Mouse (Mus musculus) macrophage (primary cell): Measurements from ENCODE around the gene Hspa5. TPM values are rescaled to one million over a fixed set of nuclear protein-coding genes. Genes with fewer than 3 reads are reported as not detected.
"Not testable (repeated sequence)": the region's sequence is repeated elsewhere in the genome, so short reads cannot be mapped to it uniquely, and the experiment has no call there.

Experiments
- H3K27ac ChIP-seq: fragments of 350-480 bp; formaldehyde crosslinking; 2 replicates; pipeline ENCODE4 v1.9.0; 2021
- H3K36me3 ChIP-seq: fragments of 350-480 bp; formaldehyde crosslinking; 2 replicates; pipeline ENCODE4 v1.9.0; 2021; ENCODE audit errors: inconsistent target
- H3K4me3 ChIP-seq: fragments of 350-480 bp; formaldehyde crosslinking; 2 replicates; pipeline ENCODE4 v1.9.0; 2021; ENCODE audit errors: inconsistent target
- H3K79me2 ChIP-seq: fragments of 350-480 bp; formaldehyde crosslinking; 2 replicates; pipeline ENCODE4 v1.9.0; 2021; ENCODE audit errors: inconsistent target
- WGBS: methylation state at CpG from one replicate; pipeline ENCODE4 v1.1.7; 2026; ENCODE audit warnings: inconsistent platforms; ENCODE audit not compliant: missing documents; 5-methylcytosine and 5-hydroxymethylcytosine counted together
- polyA plus RNA-seq: library from polyadenylated mRNA; stranded (reverse); fragments of 250-400 nt; gene quantifications from 3 replicates; pipeline ENCODE4 v1.2.4, GENCODE M21; 2018; ENCODE audit warnings: inconsistent platforms

Hspa5 gene
- polyA plus RNA-seq, 1 experiment from 2014 or later = 822 TPM

- no peak overlapping the region for H3K4me3 ChIP-seq
- H3K79me2 ChIP-seq = no peaks in the 10 kb centered on the region
- no peak overlapping the region for H3K27ac ChIP-seq
- peaks cover 14% of the 10 kb centered on the region; the same call in 1 of the 2 replicates for H3K36me3 ChIP-seq
- 89% methylated on average over 2 of the region's 2 CpGs for WGBS
Observed at GRCm38 (mm10) chr2:34784085-34784484, 12.3 kb downstream of the Hspa5 start.

GRCm38 (mm10) chr2:34790282-34790681 is 18.5 kb downstream of the Hspa5 start:
- peak overlapping the region; percentile 2; the same call in 1 of the 2 replicates for H3K4me3 ChIP-seq
- 24% methylated on average over 8 of the region's 8 CpGs for WGBS
- no peaks in the 10 kb centered on the region for H3K79me2 ChIP-seq
- peaks cover 12% of the 10 kb centered on the region; the same call in 1 of the 2 replicates for H3K36me3 ChIP-seq
- no peak overlapping the region for H3K27ac ChIP-seq

DNA sequence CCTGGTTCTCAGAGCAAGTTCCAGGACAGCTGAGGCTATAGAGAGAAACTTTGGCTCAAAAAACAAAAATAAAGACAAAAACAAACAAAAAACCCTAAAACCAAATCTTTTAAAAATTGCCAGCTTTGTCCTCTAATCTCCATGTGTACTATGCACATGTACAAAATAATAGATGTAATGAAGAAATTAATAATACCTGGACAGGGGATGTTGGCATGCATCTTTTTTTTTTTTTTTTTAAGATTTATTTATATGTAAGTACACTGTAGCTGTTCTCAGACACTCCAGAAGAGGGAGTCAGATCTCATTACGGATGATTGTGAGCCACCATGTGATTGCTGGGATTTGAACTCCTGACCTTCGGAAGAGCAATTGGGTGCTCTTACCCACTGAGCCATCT is 20.8 kb downstream of the Hspa5 start:
- 100% methylated on average over 2 of the region's 2 CpGs for WGBS
- peaks cover 12% of the 10 kb centered on the region; the same call in 1 of the 2 replicates for H3K36me3 ChIP-seq
- not testable (repeated sequence) for H3K79me2 ChIP-seq, H3K4me3 ChIP-seq, H3K27ac ChIP-seq

GRCm38 (mm10) chr2:34794511-34794910 is 22.7 kb downstream of the Hspa5 start:
- 91% methylated on average over 2 of the region's 2 CpGs for WGBS
- H3K36me3 ChIP-seq = peaks cover 12% of the 10 kb centered on the region; the same call in 1 of the 2 replicates
- no peak overlapping the region for H3K4me3 ChIP-seq
- no peaks in the 10 kb centered on the region for H3K79me2 ChIP-seq
- H3K27ac ChIP-seq = no peak overlapping the region

DNA sequence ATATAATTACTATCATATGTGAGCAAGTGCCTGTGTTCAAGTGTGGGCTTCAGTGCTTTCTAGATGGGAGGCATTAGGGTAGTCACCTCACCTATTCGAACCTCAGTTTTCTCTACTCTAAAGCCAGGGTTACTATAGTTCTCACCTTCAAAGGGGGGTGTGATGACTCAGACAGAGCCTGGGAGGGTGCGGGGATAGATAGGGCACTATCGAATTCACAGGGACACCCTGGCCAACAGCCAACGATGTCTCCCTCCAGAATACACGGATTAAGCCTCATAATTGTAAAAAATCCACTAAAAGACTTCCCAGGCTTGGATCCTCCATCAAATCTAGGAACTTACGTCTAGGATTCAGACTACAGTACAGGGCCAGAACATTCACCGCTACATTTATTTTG is 23.7 kb downstream of the Hspa5 start:
- Histone ChIP-seq H3K27ac (no peak overlapping the region), H3K4me3 (no peak overlapping the region), H3K79me2 (no peaks in the 10 kb centered on the region), H3K36me3 (peaks cover 12% of the 10 kb centered on the region; the same call in 1 of the 2 replicates)
- 91% methylated on average over 7 of the region's 7 CpGs for WGBS

DNA sequence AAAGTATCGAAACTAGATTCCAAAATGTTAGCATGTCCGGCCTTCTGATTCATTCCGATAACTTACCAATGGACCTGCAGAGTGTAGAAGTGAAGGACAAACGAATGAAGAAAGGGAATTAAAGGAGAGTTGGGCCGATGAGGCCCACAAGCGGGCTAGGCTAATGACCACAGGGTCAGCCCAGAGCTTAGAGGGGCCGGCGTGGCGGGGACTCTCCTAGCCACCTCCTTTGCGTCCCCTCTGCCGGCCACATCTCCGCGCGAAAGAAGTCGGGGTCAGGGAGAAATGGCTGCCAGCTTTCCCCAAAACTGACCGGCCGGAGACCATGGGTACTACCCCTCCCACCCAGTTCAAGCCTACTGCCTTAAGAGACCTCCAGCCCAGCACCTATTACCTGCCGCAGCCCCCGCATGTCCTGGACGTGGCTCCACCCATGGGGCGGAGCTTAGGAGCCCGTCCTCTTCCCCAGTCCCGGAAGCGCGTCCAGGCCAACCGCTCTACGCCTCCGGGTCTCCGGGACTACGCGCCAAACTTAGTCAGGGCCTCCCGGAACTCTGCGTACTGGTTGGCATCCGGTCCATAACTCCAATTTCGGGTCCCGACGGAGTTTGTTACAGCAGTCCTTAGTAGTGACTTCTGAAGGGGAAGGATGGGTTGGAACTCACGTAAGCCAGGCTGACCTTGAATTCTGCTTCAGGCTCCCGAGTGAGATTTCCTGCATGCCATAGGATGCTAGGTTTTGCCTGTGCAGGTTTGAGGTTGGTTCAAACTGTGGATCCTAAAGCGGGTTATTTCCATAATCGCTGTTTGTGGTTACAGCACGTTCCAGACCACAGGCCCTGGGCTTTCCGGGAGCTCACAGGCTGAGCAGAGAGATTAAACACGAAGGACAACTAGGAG is 27.8 kb downstream of the Hspa5 start, which contains the start of gene Rabepk:
TSS of gene Rabepk (minus strand) at position 556 of the 900 bp plus-strand sequence.
- WGBS = 2% methylated on average over 44 of the region's 44 CpGs
- Histone ChIP-seq H3K36me3 (peaks cover 2% of the 10 kb centered on the region; the same call in 1 of the 2 replicates), H3K27ac (peak within 1 kb of the TSS; percentile 65), H3K4me3 (peak within 1 kb of the TSS; percentile 92), H3K79me2 (peaks cover 24% of the 10 kb centered on the region)

GRCm38 (mm10) chr2:34800371-34800770 is 28.6 kb downstream of the Hspa5 start:
- H3K27ac ChIP-seq = peak overlapping the region; percentile 65
- peak overlapping the region; percentile 92 for H3K4me3 ChIP-seq
- H3K36me3 ChIP-seq = no peaks in the 10 kb centered on the region
- WGBS = 46% methylated on average over 7 of the region's 7 CpGs
- H3K79me2 ChIP-seq = peaks cover 32% of the 10 kb centered on the region

GRCm38 (mm10) chr2:34801516-34802482 is 30.0 kb downstream of the Hspa5 start:
- no peaks in the 10 kb centered on the region for H3K36me3 ChIP-seq
- peaks cover 44% of the 10 kb centered on the region for H3K79me2 ChIP-seq
- H3K27ac ChIP-seq = peak overlapping the region; percentile 39
- peak overlapping the region; percentile 48 for H3K4me3 ChIP-seq
- WGBS = 6% methylated on average over 35 of the region's 39 CpGs

GRCm38 (mm10) chr2:34802565-34803245 is 30.9 kb downstream of the Hspa5 start:
- Histone ChIP-seq H3K79me2 (peaks cover 51% of the 10 kb centered on the region), H3K4me3 (peak overlapping the region; percentile 48), H3K27ac (peak overlapping the region; percentile 39)
- H3K36me3 ChIP-seq = not testable (repeated sequence)
- 0% methylated on average over 16 of the region's 32 CpGs for WGBS

DNA sequence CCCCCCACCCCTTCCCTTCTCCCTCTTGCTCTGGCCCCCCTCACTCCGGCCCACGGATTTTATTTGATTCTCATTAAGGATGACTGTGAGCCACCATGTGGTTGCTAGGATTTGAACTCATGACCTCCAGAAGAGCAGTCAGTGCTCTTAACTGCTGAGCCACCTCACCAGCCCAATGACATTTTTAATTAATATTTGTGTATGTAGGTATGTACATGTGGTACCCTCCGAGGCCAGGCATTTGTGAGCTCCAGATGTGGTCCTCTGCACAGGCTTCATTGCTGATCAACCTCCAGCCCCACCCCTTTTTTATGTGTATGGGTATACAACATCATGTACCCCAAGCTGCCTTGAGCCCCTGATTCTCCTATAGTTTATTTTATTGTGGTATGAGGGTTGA is 32.0 kb downstream of the Hspa5 start:
- Histone ChIP-seq H3K4me3 (no peak overlapping the region), H3K36me3 (no peaks in the 10 kb centered on the region), H3K27ac (no peak overlapping the region), H3K79me2 (peaks cover 62% of the 10 kb centered on the region)
- 84% methylated on average over 3 of the region's 3 CpGs for WGBS

DNA sequence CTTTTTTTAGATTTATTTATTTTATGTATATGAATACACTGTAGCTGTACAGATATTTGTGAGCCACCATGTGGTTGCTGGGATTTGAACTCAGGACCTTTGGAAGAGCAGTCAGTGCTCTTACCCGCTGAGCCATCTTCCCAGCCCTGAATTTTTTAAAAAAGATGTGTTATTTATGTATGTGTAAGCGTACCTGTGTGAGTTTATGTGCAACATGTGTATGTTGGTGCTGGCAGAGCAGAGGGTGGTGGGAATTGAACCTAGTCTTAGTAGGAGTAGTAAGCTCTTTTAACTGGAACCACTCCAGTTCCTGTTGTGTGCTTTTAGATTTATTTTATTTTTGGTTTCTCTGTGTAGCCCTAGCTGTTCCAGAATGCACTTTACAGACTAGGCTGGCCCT is 32.4 kb downstream of the Hspa5 start:
- H3K4me3 ChIP-seq = no peak overlapping the region
- 93% methylated on average over 2 of the region's 2 CpGs for WGBS
- peaks cover 66% of the 10 kb centered on the region for H3K79me2 ChIP-seq
- H3K36me3 ChIP-seq = no peaks in the 10 kb centered on the region
- H3K27ac ChIP-seq = no peak overlapping the region

DNA sequence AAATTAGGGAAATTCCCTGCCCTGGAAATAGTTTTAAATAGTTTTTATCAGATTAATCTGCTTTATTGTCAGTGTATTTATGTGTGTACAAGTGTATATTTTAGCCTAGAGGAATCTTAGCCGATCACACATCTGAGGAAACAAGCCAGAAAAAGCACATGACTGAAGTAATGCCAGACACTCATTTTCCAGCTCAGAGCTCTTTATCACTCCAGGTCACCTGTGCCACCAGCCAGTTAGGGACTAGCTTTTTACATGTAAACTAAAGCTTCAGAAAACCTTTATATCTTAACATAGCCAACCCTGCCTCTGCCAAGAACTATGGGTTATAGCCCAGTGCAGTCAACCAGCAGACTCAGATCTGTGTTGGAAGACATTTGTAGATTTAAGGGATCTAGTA is 33.0 kb downstream of the Hspa5 start:
- no peak overlapping the region for H3K27ac ChIP-seq
- H3K36me3 ChIP-seq = no peaks in the 10 kb centered on the region; the same call in 1 of the 2 replicates
- no peak overlapping the region for H3K4me3 ChIP-seq
- peaks cover 73% of the 10 kb centered on the region for H3K79me2 ChIP-seq
- WGBS = 78% methylated on average over 1 of the region's 1 CpGs

GRCm38 (mm10) chr2:34805364-34805950 is 33.7 kb downstream of the Hspa5 start:
- 93% methylated on average over 10 of the region's 10 CpGs for WGBS
- H3K27ac ChIP-seq = no peak overlapping the region
- peaks cover 2% of the 10 kb centered on the region; the same call in 1 of the 2 replicates for H3K36me3 ChIP-seq
- peaks cover 79% of the 10 kb centered on the region for H3K79me2 ChIP-seq
- H3K4me3 ChIP-seq = no peak overlapping the region
